Mouse (Mus musculus): Measurements from ENCODE around the gene Aftph. TPM values are rescaled to one million over a fixed set of nuclear protein-coding genes. Genes with fewer than 3 reads are reported as not detected.

Gene Aftph
- total RNA-seq, 2 experiments from 2014 or later, result 21.5 to 22.0 TPM

DNA sequence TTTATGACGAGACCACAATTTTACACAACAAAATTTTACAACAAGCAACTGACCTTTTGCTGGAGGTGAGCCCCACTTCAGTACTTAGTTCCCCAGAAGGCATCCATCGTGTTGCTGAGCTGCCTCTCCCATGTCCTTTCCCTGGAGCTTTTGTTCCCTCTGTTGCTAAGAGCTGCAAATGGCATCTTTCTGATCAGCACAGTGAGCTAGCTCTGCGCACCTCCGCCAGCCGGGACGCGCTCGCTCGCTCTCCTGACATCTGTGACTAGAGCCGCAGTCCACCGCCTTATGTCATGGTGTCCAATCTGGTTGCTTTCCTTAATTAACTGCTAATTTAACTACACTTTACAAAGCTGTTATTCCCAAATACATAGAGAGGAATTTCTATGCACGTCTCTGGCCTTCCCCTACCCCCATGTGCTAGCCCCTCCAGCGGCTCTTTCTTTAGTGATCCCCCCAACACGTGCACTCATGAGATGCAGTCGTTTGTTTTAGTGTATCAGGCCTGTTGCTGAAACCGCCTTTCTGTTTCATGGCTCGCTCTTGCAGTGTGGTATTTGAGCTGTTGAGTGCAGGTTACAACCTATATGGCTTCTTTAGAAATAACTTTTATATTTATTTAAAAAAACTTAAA lies 91.3 kb downstream of the Aftph start:
- Histone ChIP-seq H3K27ac (no peak overlapping the region), H3K4me3 (no peak overlapping the region)
- intact Hi-C loops (cut with DNase I), result no loop called here
- no peak for TF ChIP-seq CTCF (IDR thresholded peaks at IDR 0.05)
- no peak for DNase-seq

DNA sequence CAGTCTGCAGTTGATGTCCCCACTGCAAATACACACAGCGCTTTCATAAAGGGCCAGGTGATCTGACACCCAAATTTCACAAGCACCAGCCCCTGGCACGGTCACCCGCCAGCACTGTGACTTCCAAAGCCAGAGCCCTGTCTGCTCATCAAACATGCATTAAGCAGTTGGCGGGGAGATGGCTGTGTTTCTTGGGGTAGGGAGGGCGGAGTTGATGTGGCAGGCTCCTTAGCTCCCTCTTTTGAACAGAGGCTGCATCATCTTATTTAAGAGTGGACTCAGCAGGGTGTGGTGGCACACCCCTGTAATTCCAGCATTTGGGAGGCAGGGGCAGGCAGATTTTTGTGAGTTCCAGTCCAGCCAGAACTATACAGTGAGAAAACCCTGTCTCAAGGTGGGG lies 91.9 kb downstream of the Aftph start:
- no peak overlapping the region for H3K4me3 ChIP-seq
- H3K27ac ChIP-seq, result no peak overlapping the region
- intact Hi-C loops (cut with DNase I), result no loop called here
- DNase-seq, result peak; percentile 84
- TF ChIP-seq CTCF (IDR thresholded peaks at IDR 0.05), result peak; percentile 24; the same call in 1 of the 2 replicates

DNA sequence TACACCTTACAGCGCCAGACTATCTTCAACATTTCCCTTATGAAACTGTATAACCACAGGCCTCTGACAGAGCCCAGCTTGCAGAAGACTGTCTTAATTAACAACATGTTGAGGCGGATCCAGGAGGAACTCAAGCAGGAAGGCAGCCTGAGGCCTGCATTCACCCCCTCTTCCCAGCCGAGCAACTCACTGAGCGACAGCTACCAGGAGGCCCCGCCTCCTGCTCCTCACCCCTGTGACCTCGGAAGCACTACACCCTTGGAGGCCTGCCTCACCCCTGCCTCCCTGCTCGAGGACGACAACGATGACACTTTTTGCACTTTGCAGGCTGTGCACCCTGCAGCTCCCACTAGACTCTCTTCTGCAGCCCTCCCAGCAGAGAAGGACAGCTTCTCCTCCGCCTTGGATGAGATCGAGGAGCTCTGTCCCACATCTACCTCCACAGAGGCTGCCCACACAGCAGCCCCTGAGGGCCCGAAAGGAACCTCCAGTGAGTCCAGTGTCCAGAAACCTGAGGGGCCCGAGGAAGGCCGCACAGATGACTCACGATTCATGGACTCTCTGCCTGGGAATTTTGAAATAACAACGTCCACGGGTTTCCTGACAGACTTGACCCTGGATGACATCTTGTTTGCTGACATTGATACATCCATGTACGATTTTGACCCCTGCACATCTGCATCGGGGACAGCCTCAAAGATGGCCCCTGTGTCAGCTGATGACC lies 93.3 kb downstream of the Aftph start:
- Histone ChIP-seq H3K27ac (peak overlapping the region; percentile 8; the same call in 1 of the 2 replicates), H3K4me3 (no peak overlapping the region)
- TF ChIP-seq CTCF (IDR thresholded peaks at IDR 0.05), result no peak
- intact Hi-C loops (cut with DNase I), result no loop called here
- DNase-seq, result no peak

DNA sequence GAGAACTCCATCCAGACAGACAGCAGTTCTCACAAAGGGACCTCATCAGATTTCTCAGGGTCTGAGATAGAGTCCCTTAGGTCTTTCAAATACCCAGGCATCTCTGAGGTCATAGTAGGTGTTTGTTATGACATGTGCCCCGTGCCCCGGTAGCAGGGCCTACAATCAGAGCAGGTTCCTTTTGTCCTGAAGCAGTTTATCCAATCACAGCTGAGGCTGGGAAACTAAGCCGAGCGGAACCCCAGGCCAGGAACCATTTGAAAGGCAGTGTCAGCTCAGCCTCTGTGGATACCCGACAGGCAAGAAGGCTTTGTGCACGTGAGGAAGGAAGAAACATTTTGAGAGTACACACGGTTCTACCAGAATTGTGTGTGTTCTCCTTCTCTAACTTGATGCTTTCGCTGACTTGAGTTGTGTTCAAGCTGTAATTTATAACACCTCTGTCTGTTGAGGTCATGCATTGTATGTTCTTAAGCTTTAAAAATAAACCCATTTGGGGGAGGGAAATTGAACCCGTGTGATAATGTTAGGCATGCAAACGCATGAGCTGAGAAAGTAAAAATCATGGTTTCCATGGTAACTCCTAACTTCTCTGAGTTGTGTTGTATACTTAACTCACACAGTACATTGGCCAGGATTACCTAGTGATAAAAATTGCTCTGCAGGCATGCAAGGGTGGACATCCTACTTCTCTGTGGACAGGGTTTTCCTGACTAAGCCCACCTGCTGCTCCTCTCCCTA lies 94.2 kb downstream of the Aftph start:
- Histone ChIP-seq H3K27ac (no peak overlapping the region), H3K4me3 (no peak overlapping the region)
- intact Hi-C loops (cut with DNase I), result no loop called here
- DNase-seq, result no peak
- no peak for TF ChIP-seq CTCF (IDR thresholded peaks at IDR 0.05)

DNA sequence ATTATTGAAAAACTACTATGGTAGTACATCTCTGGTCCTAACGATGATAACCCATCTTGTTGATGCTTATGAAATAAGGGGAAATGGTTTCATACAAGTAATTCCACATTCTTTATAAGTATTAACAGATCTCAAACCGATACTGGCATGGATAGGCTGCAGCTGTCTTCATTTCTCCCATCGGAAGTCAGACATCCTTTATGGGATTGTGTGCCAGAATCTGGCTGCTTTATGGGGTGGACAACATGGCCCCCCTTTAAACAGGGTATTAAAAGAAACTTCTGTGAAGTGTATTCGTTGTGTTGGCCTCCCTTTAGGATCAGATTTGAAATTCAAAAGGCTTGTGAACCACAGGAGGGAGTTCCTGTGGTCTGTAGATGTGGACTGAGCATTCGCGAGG lies 95.2 kb downstream of the Aftph start:
- intact Hi-C loops (cut with DNase I), result no loop called here
- Histone ChIP-seq H3K27ac (no peak overlapping the region; the same call in 1 of the 2 replicates), H3K4me3 (no peak overlapping the region)
- DNase-seq, result no peak
- no peak for TF ChIP-seq CTCF (IDR thresholded peaks at IDR 0.05)

DNA sequence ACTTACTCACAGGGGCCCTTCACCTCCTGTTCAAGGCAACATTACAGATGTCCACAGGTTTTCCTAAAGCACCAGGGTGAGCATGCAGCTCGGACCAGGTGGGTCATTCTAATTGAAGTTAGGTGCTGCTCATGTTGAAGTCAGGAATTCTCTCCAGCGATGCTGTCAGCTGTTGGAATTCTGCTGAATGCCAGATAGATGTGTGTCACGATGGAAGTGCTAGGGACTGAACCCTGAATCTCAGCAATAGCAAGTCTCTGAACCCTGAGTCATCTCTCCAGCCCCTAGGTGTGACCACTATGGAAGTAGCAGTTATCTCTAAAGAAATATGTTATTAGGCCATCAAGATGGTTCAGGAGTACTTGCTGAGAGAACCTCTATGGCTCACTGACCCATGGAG lies 95.9 kb downstream of the Aftph start:
- DNase-seq, result no peak
- intact Hi-C loops (cut with DNase I), result no loop called here
- no peak for TF ChIP-seq CTCF (IDR thresholded peaks at IDR 0.05)

DNA sequence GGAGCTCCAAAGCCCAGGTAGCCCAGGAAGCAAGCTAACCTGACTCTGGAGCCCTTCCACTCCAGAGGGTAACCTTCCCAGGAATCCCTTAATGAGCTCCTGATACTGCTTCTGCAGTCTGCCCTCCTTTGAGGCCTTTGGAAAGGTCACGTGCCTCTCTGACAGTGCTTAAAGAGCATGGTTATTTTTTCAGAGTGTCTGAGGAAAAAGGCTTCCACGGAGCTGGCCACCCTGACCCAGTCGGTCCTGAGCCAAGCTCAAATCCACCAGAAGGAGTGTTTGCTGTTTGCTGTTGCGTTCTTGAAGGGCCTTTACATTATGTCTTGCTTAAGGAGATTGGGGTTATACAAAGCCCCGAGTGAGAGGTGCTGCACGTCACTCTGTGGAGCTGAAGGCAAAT lies 96.5 kb downstream of the Aftph start:
- Histone ChIP-seq H3K4me3 (no peak overlapping the region), H3K27ac (peak overlapping the region; percentile 16; the same call in 1 of the 2 replicates)
- TF ChIP-seq CTCF (IDR thresholded peaks at IDR 0.05), result no peak
- no peak for DNase-seq
- intact Hi-C loops (cut with DNase I), result no loop called here

More for the DNA sequence above, 95.9 kb downstream of the Aftph start:
- Histone ChIP-seq H3K27ac (no peak overlapping the region), H3K4me3 (no peak overlapping the region)

DNA sequence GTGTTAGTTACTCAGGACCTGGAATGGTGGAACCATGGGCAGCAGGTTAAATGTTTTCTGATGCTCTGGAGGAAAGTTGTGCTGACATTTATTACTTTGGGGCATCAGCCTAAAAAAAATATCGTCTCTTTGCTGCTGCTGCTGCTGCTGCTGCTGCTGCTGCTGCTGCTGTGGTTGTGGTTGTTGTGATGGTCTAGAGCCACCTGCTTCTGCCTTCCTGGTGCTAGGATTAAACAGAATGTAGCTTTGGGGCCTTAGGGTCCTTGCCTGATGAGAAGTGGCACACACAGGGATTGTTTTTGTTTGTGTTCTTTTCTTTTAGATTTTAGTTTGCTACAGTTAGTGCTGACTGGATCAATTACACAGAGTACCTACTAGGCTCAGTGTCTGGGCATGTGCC lies 97.2 kb downstream of the Aftph start:
- intact Hi-C loops (cut with DNase I), result no loop called here
- DNase-seq, result no peak
- Histone ChIP-seq H3K4me3 (no peak overlapping the region), H3K27ac (no peak overlapping the region)
- no peak for TF ChIP-seq CTCF (IDR thresholded peaks at IDR 0.05)

DNA sequence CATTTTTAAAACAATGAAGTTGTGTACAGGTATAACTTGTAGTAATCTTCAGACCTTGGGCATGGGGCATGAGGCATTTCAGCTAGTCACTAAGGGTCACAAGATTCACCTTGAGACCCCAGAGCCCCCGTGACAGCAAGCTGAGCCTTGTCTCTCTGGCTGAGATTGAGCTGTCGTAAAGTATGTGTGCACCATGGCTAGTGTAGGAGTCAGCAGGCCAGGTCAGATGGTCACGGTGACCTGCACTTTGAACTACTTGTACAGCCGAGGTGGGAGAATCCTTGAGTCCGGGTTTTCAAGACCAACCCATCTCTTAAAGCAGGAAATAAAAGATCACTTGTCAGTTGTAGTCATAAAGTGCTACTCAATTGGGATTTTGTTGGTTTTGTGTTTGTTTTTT lies 98.2 kb downstream of the Aftph start:
- no peak overlapping the region for H3K27ac ChIP-seq
- DNase-seq, result no peak
- intact Hi-C loops (cut with DNase I), result no loop called here

DNA sequence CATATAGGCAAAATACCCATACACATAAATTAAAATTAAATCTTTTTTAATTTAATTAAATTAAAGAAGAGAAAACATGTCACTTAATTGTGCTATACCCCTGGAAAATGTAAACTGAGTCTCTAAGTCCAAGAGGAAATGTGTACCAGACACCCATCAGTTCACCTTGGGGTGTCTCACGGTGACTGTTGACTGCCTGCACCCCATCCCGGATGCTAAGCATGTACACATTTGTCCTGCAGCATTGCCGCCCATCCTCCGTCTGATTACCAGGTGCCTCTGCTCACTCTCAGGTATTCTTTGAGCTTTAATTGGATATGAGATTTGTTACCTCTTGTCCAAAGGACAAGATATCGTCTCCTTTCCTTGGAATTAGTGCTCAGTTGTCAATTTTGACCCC lies 99.1 kb downstream of the Aftph start:
- intact Hi-C loops (cut with DNase I), result no loop called here
- no peak for TF ChIP-seq CTCF (IDR thresholded peaks at IDR 0.05)
- DNase-seq, result no peak
- Histone ChIP-seq H3K4me3 (no peak overlapping the region), H3K27ac (no peak overlapping the region)

More for the DNA sequence above, 98.2 kb downstream of the Aftph start:
- H3K4me3 ChIP-seq, result no peak overlapping the region
- TF ChIP-seq CTCF (IDR thresholded peaks at IDR 0.05), result no peak

DNA sequence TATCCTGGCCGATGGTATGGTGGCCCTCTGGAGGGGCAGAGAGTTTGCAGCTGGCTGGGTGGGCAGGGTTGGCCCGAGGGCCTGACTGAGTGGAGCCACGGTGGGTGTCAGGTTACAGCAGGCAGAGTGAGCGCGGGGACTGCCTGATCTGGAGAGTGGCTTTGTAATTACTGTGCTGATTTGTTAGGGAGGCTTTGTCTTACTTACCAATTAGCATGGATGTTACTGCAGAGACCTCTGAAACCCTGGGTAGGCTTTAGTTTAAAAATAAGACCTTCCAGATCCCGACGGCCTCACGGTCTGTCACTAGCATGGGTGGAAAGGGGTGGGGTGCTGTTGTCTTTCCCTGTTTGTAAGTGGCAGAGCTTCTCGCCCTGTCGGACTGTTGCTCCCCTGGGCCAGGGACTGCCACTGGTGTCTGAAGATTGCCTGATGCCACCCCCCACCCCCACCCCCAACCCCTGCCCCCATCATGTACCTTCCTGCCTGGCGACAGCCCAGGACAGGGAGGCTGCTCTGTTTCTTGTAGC lies 101.4 kb downstream of the Aftph start:
- no peak for TF ChIP-seq CTCF (IDR thresholded peaks at IDR 0.05)
- Histone ChIP-seq H3K27ac (peak overlapping the region; percentile 72), H3K4me3 (peak overlapping the region; percentile 42)
- intact Hi-C loops (cut with DNase I), result loop anchor here (5.0 to 10.0 kb wide), 2 partner anchors 163 to 215 kb away; no protein-coding TSS in a partner anchor
- peak; percentile 68 for DNase-seq

DNA sequence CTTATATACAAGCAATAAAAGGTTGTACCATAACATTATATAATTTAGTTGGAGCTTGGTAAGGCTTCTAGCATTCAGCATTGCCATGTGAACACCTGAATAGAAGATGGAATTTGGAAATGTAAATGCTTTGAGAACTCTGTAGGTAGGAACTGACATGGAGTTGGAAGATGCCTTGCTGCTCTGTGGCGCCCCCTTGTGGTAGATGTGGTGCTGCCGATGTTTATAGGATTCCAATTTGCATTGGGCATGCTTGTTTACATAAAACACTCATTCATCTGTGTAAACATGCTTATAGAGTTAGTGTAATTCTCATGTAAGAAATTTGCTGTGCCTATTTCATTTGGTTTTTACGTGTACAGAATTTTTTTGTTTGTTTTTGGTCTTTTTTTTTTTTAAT lies 102.5 kb downstream of the Aftph start:
- no peak; the same call in 1 of the 2 replicates for TF ChIP-seq CTCF (IDR thresholded peaks at IDR 0.05)
- peak; percentile 82 for DNase-seq
- no peak overlapping the region for H3K4me3 ChIP-seq
- intact Hi-C loops (cut with DNase I), result loop anchor here (5.0 to 10.0 kb wide), 2 partner anchors 162 to 216 kb away; no protein-coding TSS in a partner anchor
- no peak overlapping the region for H3K27ac ChIP-seq

Data from gastrocnemius, adult 2 months (tissue).